Comparison of ENCODE assay signal across 8 mouse cellular contexts in the genomic region with DNA sequence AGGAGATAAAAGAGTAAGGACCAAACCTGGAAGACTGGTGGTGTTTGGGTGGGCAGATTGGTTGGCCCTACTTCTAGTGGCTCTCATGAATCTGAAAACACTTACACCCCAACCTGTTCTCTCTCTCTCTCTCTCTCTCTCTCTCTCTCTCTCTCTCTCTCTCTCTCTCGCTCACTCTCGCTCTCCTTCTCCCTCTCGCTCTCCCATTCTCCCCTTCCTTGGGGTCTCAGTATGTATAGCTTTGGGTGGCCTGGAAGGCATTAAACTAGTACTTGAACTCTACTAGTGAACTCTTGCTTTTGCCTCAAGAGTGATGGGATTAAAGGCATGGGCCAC. TPM values are rescaled to one million over a fixed set of nuclear protein-coding genes. Genes with fewer than 3 reads are reported as not detected.
DNase-seq lines count a peak whose midpoint lies in the region; ATAC-seq and TF ChIP-seq lines count a peak whose summit lies in the region.

No protein-coding gene starts in this region.

- no peak for TF ChIP-seq POLR2A in liver, adult 2 months (IDR thresholded peaks at IDR 0.05; ENCODE audit: extremely low read depth, insufficient read depth, low read length)

- peaks cover 12% of the 10 kb centered on the region for H3K36me3 ChIP-seq in liver, adult 2 months (ENCODE audit: control insufficient read depth, insufficient read depth, low read length)
- H3K36me3 ChIP-seq in embryonic facial prominence, embryonic 14.5 days (ENCODE audit: control insufficient read depth, insufficient read depth, low read length): 0 out of 2 replicates have a peak, but pooled peaks cover 15% of the 10 kb centered on the region
- H3K36me3 ChIP-seq in intestine, embryonic 16.5 days (ENCODE audit: control insufficient read depth, insufficient read depth, low read length): peaks cover 4% of the 10 kb centered on the region; the same call in 1 of the 2 replicates
- H3K36me3 ChIP-seq in neural tube, embryonic 13.5 days: peaks cover 2% of the 10 kb centered on the region; the same call in 1 of the 2 replicates

- peaks cover 24% of the 10 kb centered on the region for H3K79me2 ChIP-seq in liver, adult 2 months (ENCODE audit: control insufficient read depth, insufficient read depth, low read length)

- peak overlapping the region; percentile 87 for H3K9ac ChIP-seq in liver, adult 2 months (ENCODE audit: low read depth, low read length)
- H3K9ac ChIP-seq in embryonic facial prominence, embryonic 14.5 days (ENCODE audit: low read depth, low read length): peak overlapping the region; percentile 73
- H3K9ac ChIP-seq in intestine, embryonic 16.5 days (ENCODE audit: low read depth, low read length): peak overlapping the region; percentile 79
- H3K9ac ChIP-seq in neural tube, embryonic 13.5 days: peak overlapping the region; percentile 77

- no peaks in the 10 kb centered on the region for H3K9me3 ChIP-seq in embryonic facial prominence, embryonic 14.5 days (ENCODE audit: control insufficient read depth, low read length)
- H3K9me3 ChIP-seq in intestine, embryonic 16.5 days (ENCODE audit: control insufficient read depth, low read length): no peaks in the 10 kb centered on the region
- H3K9me3 ChIP-seq in neural tube, embryonic 13.5 days: no peaks in the 10 kb centered on the region

- peak overlapping the region; percentile 77 for H3K4me2 ChIP-seq in embryonic facial prominence, embryonic 14.5 days (ENCODE audit: low read depth, low read length)
- peak overlapping the region; percentile 87 for H3K4me2 ChIP-seq in intestine, embryonic 16.5 days (ENCODE audit: low read depth, low read length)
- H3K4me2 ChIP-seq in neural tube, embryonic 13.5 days: peak overlapping the region; percentile 78

- peaks cover 8% of the 10 kb centered on the region; the same call in 1 of the 2 replicates for H3K4me1 ChIP-seq in liver, adult 2 months (ENCODE audit: control insufficient read depth, insufficient read depth, low read length)
- peaks cover 5% of the 10 kb centered on the region for H3K4me1 ChIP-seq in embryonic facial prominence, embryonic 14.5 days (ENCODE audit: control insufficient read depth, insufficient read depth, low read length)
- peaks cover 3% of the 10 kb centered on the region for H3K4me1 ChIP-seq in intestine, embryonic 16.5 days (ENCODE audit: control insufficient read depth, insufficient read depth, low read length)
- H3K4me1 ChIP-seq in neural tube, embryonic 13.5 days (replicated peaks): peaks cover 21% of the 10 kb centered on the region

- 40% methylated on average over 2 of the region's 3 CpGs for WGBS in liver, adult 2 months
- WGBS in embryonic facial prominence, embryonic 14.5 days: 5% methylated on average over 3 of the region's 3 CpGs
- 30% methylated on average over 3 of the region's 3 CpGs for WGBS in intestine, embryonic 16.5 days
- WGBS in neural tube, embryonic 13.5 days: 32% methylated on average over 3 of the region's 3 CpGs

- ATAC-seq in embryonic facial prominence, embryonic 14.5 days (ENCODE audit: low read depth): 0 out of 2 replicates have a peak, but pooled peaks have one; percentile 0
- no peak for ATAC-seq in intestine, embryonic 16.5 days
- ATAC-seq in neural tube, embryonic 13.5 days (ENCODE audit: low read depth): no peak

- peak overlapping the region; percentile 77 for H3K27ac ChIP-seq in liver, adult 2 months (replicated peaks; ENCODE audit: insufficient read depth, low read depth, low read length)
- peak overlapping the region; percentile 35; the same call in 1 of the 2 replicates for H3K27ac ChIP-seq in embryonic facial prominence, embryonic 14.5 days (replicated peaks; ENCODE audit: low read depth, low read length)
- peak overlapping the region; percentile 59; the same call in 1 of the 2 replicates for H3K27ac ChIP-seq in intestine, embryonic 16.5 days (ENCODE audit: low read length)
- H3K27ac ChIP-seq in neural tube, embryonic 13.5 days (replicated peaks): peak overlapping the region; percentile 79

- DNase-seq in liver, adult 2 months (ENCODE audit: extremely low read depth, low read depth, low spot score): no peak
- no peak for DNase-seq in liver
- DNase-seq in embryonic facial prominence, embryonic 14.5 days (ENCODE audit: low spot score): no peak
- DNase-seq in layer of hippocampus, adult 8-10 months (ENCODE audit: low spot score in 2 of 2): no peak
- DNase-seq in frontal cortex, postnatal 14 days (ENCODE audit: low spot score in 2 of 2): no peak
- no peak for DNase-seq in urinary bladder, postnatal 4 days (ENCODE audit: low spot score in 2 of 2)

- no peak for TF ChIP-seq CTCF in liver, adult 2 months (IDR thresholded peaks at IDR 0.05; ENCODE audit: low read depth, low read length)

- no peaks in the 10 kb centered on the region for H3K27me3 ChIP-seq in liver, adult 2 months (ENCODE audit: control insufficient read depth, insufficient read depth, low read length)
- H3K27me3 ChIP-seq in embryonic facial prominence, embryonic 14.5 days (replicated peaks; ENCODE audit: control insufficient read depth, insufficient read depth, low read length): no peaks in the 10 kb centered on the region
- H3K27me3 ChIP-seq in intestine, embryonic 16.5 days (replicated peaks; ENCODE audit: control insufficient read depth, insufficient read depth, low read length): no peaks in the 10 kb centered on the region
- no peaks in the 10 kb centered on the region for H3K27me3 ChIP-seq in neural tube, embryonic 13.5 days

- H3K4me3 ChIP-seq in liver, adult 2 months (ENCODE audit: insufficient read depth, low read depth, low read length): peak overlapping the region; percentile 72
- peak overlapping the region; percentile 64 for H3K4me3 ChIP-seq in embryonic facial prominence, embryonic 14.5 days (ENCODE audit: low read depth, low read length)
- H3K4me3 ChIP-seq in intestine, embryonic 16.5 days (ENCODE audit: low read length): peak overlapping the region; percentile 73
- peak overlapping the region; percentile 66 for H3K4me3 ChIP-seq in neural tube, embryonic 13.5 days

RNA-seq across cellular contexts. Expression of gene Ivd, which starts 0.6 kb away (rescaled TPM):
- 127 and 146 TPM in 2 replicates for total RNA-seq in liver, adult 2 months (2014; rRNA removed)
- polyA plus RNA-seq in liver, adult 2 months (2012; rRNA removed): 146 and 216 TPM in 2 replicates
- polyA plus RNA-seq in embryonic facial prominence, embryonic 14.5 days (2014; fragmentation: Nextera tagmentation; extraction: Ambion mirVana): 50.7 and 61.9 TPM in 2 replicates
- polyA plus RNA-seq in intestine, embryonic 16.5 days (2015; fragmentation: Nextera tagmentation; extraction: Ambion mirVana): 41.9 and 51.3 TPM in 2 replicates
- 47.7 and 48.5 TPM in 2 replicates for polyA plus RNA-seq in neural tube, embryonic 13.5 days (2015; fragmentation: Nextera tagmentation; extraction: Ambion mirVana)
- total RNA-seq in layer of hippocampus, adult 8-10 months (2022): 100 to 1,000 TPM in 3 of 4 experiments, 10 to 100 TPM in 1; 98.7 to 127 (median 107) TPM

RNA-seq across cellular contexts. Expression of gene Bahd1, which starts 37.9 kb away (rescaled TPM):
- total RNA-seq in liver, adult 2 months (2014; rRNA removed): 2.3 and 3.1 TPM in 2 replicates
- polyA plus RNA-seq in liver, adult 2 months (2012; rRNA removed): 5.8 and 6.3 TPM in 2 replicates
- polyA plus RNA-seq in embryonic facial prominence, embryonic 14.5 days (2014; fragmentation: Nextera tagmentation; extraction: Ambion mirVana): 1.3 and 1.6 TPM in 2 replicates
- polyA plus RNA-seq in intestine, embryonic 16.5 days (2015; fragmentation: Nextera tagmentation; extraction: Ambion mirVana): 3.6 and 4.9 TPM in 2 replicates
- polyA plus RNA-seq in neural tube, embryonic 13.5 days (2015; fragmentation: Nextera tagmentation; extraction: Ambion mirVana): 5.4 TPM in 2 replicates
- 10 to 100 TPM; 48.8 to 57.2 (median 54.9) TPM for total RNA-seq in layer of hippocampus, adult 8-10 months (2022)

RNA-seq across cellular contexts. Expression of gene Knstrn, which starts 48.5 kb away (rescaled TPM):
- 0.83 and 2.7 TPM in 2 replicates for total RNA-seq in liver, adult 2 months (2014; rRNA removed)
- polyA plus RNA-seq in liver, adult 2 months (2012; rRNA removed): 0.11 and 0.22 TPM in 2 replicates
- 75.7 and 94.2 TPM in 2 replicates for polyA plus RNA-seq in embryonic facial prominence, embryonic 14.5 days (2014; fragmentation: Nextera tagmentation; extraction: Ambion mirVana)
- 78.5 and 85.7 TPM in 2 replicates for polyA plus RNA-seq in intestine, embryonic 16.5 days (2015; fragmentation: Nextera tagmentation; extraction: Ambion mirVana)
- 23.8 and 28.0 TPM in 2 replicates for polyA plus RNA-seq in neural tube, embryonic 13.5 days (2015; fragmentation: Nextera tagmentation; extraction: Ambion mirVana)
- 1 to 10 TPM; 1.1 to 2.0 (median 1.5) TPM for total RNA-seq in layer of hippocampus, adult 8-10 months (2022)

Comparison
In these comparisons a context has a peak if more than half of its experiments do, and no peak if none do; other contexts are left out.
1. RNA of gene Knstrn, which starts 48.5 kb away (polyA plus RNA-seq): 78.5 to 85.7 TPM in intestine, embryonic 16.5 days, 75.7 to 94.2 TPM in embryonic facial prominence, embryonic 14.5 days and 23.8 to 28.0 TPM in neural tube, embryonic 13.5 days; 0.11 to 0.22 TPM in liver, adult 2 months; every median in the first group is over 10 times any median in the second.
2. Peak in every context shown above with its lines, with median percentiles within 50 percentile points of each other: H3K27ac ChIP-seq, H3K4me3 ChIP-seq, H3K9ac ChIP-seq and H3K4me2 ChIP-seq.